14 mouse cellular contexts compared by ENCODE assay signal in the genomic region with DNA sequence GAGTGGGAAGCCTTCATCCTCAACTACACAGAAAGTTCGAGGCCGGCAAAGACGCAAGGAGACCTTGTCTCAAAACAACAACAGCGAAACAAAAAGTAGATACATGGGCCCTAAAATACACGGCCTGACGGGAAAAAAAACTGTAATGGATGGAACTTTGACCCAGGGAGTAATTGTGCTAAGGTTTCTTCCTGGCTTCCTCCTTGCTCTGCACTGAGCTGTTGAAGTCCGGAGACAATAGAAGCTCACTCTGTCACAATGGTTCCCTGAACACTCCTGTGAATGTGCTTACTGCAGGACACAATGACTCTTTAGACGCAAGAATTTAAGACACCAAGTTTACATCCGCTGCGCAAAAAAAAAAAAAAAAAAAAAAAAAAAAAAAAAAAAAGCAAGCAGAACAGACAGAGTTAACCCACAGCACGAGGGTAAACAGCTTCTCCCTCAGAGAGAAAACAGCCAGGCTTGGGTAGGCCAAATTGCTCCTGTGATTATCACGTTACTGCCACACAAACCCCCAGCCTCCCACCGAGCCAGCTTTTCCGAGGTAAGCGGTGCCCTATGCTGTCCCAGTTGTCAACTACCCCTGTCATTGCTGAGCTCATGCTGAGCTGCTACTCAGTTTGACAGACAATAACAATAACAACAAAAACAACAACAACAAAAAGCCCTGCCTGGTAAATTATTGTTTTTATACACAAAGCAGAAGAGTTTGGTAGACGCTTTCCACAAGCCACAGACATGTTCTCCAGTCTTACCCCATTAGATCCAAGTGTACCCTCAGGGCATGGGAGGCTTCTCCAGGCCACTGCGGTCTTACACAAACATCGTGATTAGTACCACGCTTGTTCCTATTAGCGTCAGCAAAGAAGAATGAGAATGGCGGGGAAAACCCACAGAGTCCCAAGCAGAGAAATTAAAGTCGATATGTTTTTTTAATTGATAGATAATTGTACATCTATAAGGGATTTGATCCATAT.
DNase-seq lines count a peak whose midpoint lies in the region; ATAC-seq and TF ChIP-seq lines count a peak whose summit lies in the region.
"Had no signal": no experiment of that assay in that cellular context is flagged by ENCODE, and none has a peak within 500 bp of the region (broad histone marks: within the 10 kb centered on the region; RNA-seq: fewer than 3 reads in every experiment).

No protein-coding gene starts in this region.

- TF ChIP-seq POLR2A in MEL (IDR thresholded peaks at IDR 0.05; ENCODE audit: control insufficient read depth in 1 of 2, insufficient read depth in 1 of 2, low read depth in 1 of 2, low read length in 2 of 2, poor library complexity in 1 of 2): no peak

- 29% methylated on average over 22 of the region's 22 CpGs for WGBS in hindbrain, postnatal 0 days
- WGBS in hindbrain, embryonic 16.5 days: 13% methylated on average over 22 of the region's 22 CpGs
- 41% methylated on average over 22 of the region's 22 CpGs for WGBS in intestine, postnatal 0 days

- no peaks in the 10 kb centered on the region for H3K79me2 ChIP-seq in MEL (ENCODE audit: control insufficient read depth, insufficient read depth, low read length, poor library complexity)

- no peak overlapping the region for H3K9ac ChIP-seq in hindbrain, postnatal 0 days (replicated peaks; ENCODE audit: low read length)
- H3K9ac ChIP-seq in hindbrain, embryonic 16.5 days (ENCODE audit: low read depth, low read length): no peak overlapping the region
- H3K9ac ChIP-seq in MEL (ENCODE audit: control insufficient read depth, low read depth, low read length, poor library complexity, severe bottlenecking): no peak overlapping the region
- no peak overlapping the region for H3K9ac ChIP-seq in intestine, postnatal 0 days (ENCODE audit: low read depth, low read length)

- no peaks in the 10 kb centered on the region for H3K4me1 ChIP-seq in hindbrain, postnatal 0 days (ENCODE audit: insufficient read depth, low read length)
- peaks cover 6% of the 10 kb centered on the region; the same call in 1 of the 2 replicates for H3K4me1 ChIP-seq in hindbrain, embryonic 16.5 days (ENCODE audit: control insufficient read depth, insufficient read depth, low read depth, low read length)
- no peaks in the 10 kb centered on the region for H3K4me1 ChIP-seq in MEL (ENCODE audit: control insufficient read depth in 1 of 2, insufficient read depth in 2 of 2, low read length in 2 of 2)
- H3K4me1 ChIP-seq in intestine, postnatal 0 days (replicated peaks; ENCODE audit: control insufficient read depth, insufficient read depth, low read length): no peaks in the 10 kb centered on the region

- peak; percentile 11 for DNase-seq in hindbrain, postnatal 0 days (ENCODE audit: low spot score)
- no peak for DNase-seq in MEL (ENCODE audit: low read depth, low spot score)
- DNase-seq in embryo, embryonic 10.5 days (ENCODE audit: low spot score): peak; percentile 54
- DNase-seq in adrenal gland, postnatal 10 days: no peak
- no peak for DNase-seq in cerebellum, adult 18-20 months
- DNase-seq: cerebellum, postnatal 10 days; heart, postnatal 4 days; kidney, postnatal 14 days; thymus, adult 18-20 months had no signal

- TF ChIP-seq CTCF in hindbrain, postnatal 0 days (IDR thresholded peaks at IDR 0.05; ENCODE audit: low read depth): no peak
- TF ChIP-seq CTCF in MEL (IDR thresholded peaks at IDR 0.05 in 2 of 3, conservative IDR thresholded peaks at IDR 0.05 in 1 of 3; ENCODE audit: control insufficient read depth in 1 of 3, insufficient read depth in 1 of 3, low read depth in 2 of 3, low read length in 3 of 3, poor library complexity in 1 of 3, severe bottlenecking in 1 of 3): no peak
- peak; percentile 22; the same call in 1 of the 2 replicates for TF ChIP-seq CTCF in intestine, postnatal 0 days (IDR thresholded peaks at IDR 0.05; ENCODE audit: low read depth)

- H3K27me3 ChIP-seq in hindbrain, postnatal 0 days (ENCODE audit: insufficient read depth, low read length): no peaks in the 10 kb centered on the region
- H3K27me3 ChIP-seq in hindbrain, embryonic 16.5 days (replicated peaks; ENCODE audit: control insufficient read depth, insufficient read depth, low read length): no peaks in the 10 kb centered on the region; the same call in 1 of the 2 replicates
- H3K27me3 ChIP-seq in MEL (ENCODE audit: control insufficient read depth in 1 of 2, insufficient read depth in 2 of 2, low read length in 2 of 2): no peaks in the 10 kb centered on the region
- no peaks in the 10 kb centered on the region for H3K27me3 ChIP-seq in intestine, postnatal 0 days (replicated peaks; ENCODE audit: control insufficient read depth, insufficient read depth, low read length)

- no peak for ATAC-seq in hindbrain, postnatal 0 days
- ATAC-seq in hindbrain, embryonic 16.5 days: no peak
- ATAC-seq in intestine, postnatal 0 days: peak; percentile 86
- ATAC-seq in frontal cortex, adult (ENCODE audit: low TSS enrichment): no peak
- ATAC-seq: lung, postnatal 0 days had no signal

- H3K4me3 ChIP-seq in hindbrain, postnatal 0 days (ENCODE audit: low read length): no peak overlapping the region
- H3K4me3 ChIP-seq in hindbrain, embryonic 16.5 days (ENCODE audit: low read length): no peak overlapping the region
- no peak overlapping the region for H3K4me3 ChIP-seq in MEL (ENCODE audit: control insufficient read depth in 1 of 2, insufficient read depth in 1 of 2, low read depth in 2 of 2, low read length in 2 of 2)
- peak overlapping the region; percentile 27 for H3K4me3 ChIP-seq in intestine, postnatal 0 days (ENCODE audit: low read depth, low read length)
- H3K4me3 ChIP-seq: left cerebral cortex, adult 2 months had no signal

- H3K4me2 ChIP-seq in hindbrain, postnatal 0 days (ENCODE audit: low read depth, low read length): no peak overlapping the region
- H3K4me2 ChIP-seq in hindbrain, embryonic 16.5 days (ENCODE audit: low read length): no peak overlapping the region
- H3K4me2 ChIP-seq in intestine, postnatal 0 days (replicated peaks; ENCODE audit: low read depth): peak overlapping the region; percentile 56

- no peak for TF ChIP-seq RAD21 in MEL (IDR thresholded peaks at IDR 0.05; ENCODE audit: low read depth, low read length)

- H3K9me3 ChIP-seq in hindbrain, postnatal 0 days (ENCODE audit: low read length): no peaks in the 10 kb centered on the region
- H3K9me3 ChIP-seq in hindbrain, embryonic 16.5 days (ENCODE audit: control insufficient read depth, low read length): no peaks in the 10 kb centered on the region
- no peaks in the 10 kb centered on the region for H3K9me3 ChIP-seq in MEL (replicated peaks; ENCODE audit: insufficient read depth, low read length)
- no peaks in the 10 kb centered on the region for H3K9me3 ChIP-seq in intestine, postnatal 0 days (ENCODE audit: control insufficient read depth)

- H3K36me3 ChIP-seq in hindbrain, postnatal 0 days (ENCODE audit: insufficient read depth, low read length): no peaks in the 10 kb centered on the region
- H3K36me3 ChIP-seq in hindbrain, embryonic 16.5 days (ENCODE audit: control insufficient read depth, insufficient read depth, low read length): no peaks in the 10 kb centered on the region
- no peaks in the 10 kb centered on the region for H3K36me3 ChIP-seq in MEL (ENCODE audit: control insufficient read depth in 1 of 2, insufficient read depth in 2 of 2, low read length in 2 of 2)
- H3K36me3 ChIP-seq in intestine, postnatal 0 days (ENCODE audit: control insufficient read depth, insufficient read depth): no peaks in the 10 kb centered on the region

- H3K27ac ChIP-seq in hindbrain, postnatal 0 days: no peak overlapping the region
- H3K27ac ChIP-seq in hindbrain, embryonic 16.5 days (ENCODE audit: low read depth, low read length): no peak overlapping the region
- H3K27ac ChIP-seq in MEL (ENCODE audit: control insufficient read depth, low read depth, low read length): no peak overlapping the region
- H3K27ac ChIP-seq in intestine, postnatal 0 days (ENCODE audit: low read depth, low read length): no peak overlapping the region; the same call in 1 of the 2 replicates
- H3K27ac ChIP-seq: left cerebral cortex, adult 2 months had no signal

- TF ChIP-seq EP300 in MEL (IDR thresholded peaks at IDR 0.05; ENCODE audit: low read depth in 1 of 2, low read length in 2 of 2): no peak

TF ChIP-seq in MEL, 35 proteins besides CTCF, POLR2A, EP300 and RAD21:
- TF ChIP-seq MYB (IDR thresholded peaks at IDR 0.05; ENCODE audit: low read depth, low read length): no peak
- peak; percentile 21; the same call in 1 of the 2 replicates for TF ChIP-seq ZNF384 (IDR thresholded peaks at IDR 0.05; ENCODE audit: low read depth, low read length)

Comparison
In these comparisons a context has a peak if more than half of its experiments do, and no peak if none do; other contexts are left out.
1. DNase-seq: peak in hindbrain, postnatal 0 days (single experiment) and embryo, embryonic 10.5 days (single experiment); none in MEL (single experiment), adrenal gland, postnatal 10 days (single experiment) and cerebellum, adult 18-20 months (0 of 2).